Mouse (Mus musculus): ENCODE measurements around the gene Rasgef1a.

Rasgef1a gene

DNA sequence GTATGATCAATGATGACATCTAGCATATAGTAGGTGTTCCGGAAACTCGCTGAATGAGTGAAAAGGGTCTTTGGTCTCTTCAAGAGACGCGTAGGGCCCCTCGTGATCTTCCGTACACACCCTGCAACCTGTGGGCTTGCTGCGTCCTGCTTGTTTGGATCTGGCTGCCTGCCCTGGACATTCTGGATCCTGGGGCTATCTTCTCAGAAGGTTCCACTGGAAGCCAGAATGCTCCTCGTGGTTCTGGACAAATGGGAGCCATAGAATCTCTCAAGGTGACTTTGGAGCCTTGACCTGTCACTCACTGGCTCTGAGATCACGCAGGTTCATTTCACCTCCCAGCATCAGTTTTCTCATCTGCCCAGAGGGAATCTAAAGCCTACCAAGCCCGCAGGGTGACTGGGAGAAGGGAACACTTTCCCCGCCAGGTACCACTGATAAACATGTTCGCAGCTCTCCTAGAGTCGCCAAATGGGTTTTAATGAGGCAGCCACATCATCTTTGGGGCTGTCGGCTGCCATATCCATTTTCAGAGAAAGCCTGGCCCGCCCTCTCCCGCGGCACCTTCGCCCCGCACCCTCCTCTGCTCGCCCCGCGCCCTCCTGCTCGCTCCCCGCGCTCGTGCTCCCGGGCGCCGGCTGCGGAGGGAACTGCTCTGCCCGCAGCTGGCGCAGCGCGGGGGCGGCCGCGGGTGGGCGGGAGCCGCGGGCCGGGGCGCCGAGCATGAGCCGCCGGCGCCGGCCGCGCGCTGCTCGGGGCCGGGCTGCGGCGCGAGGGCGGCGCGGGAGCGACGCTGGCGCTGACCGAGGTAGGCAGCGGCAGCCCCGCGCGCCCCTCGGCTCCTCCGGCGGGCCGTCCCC lies at the start of gene Rasgef1a:
Gene Rasgef1a (plus strand): TSS at position 683 of the 860 bp plus-strand sequence.
- peak; percentile 53 for DNase-seq

DNA sequence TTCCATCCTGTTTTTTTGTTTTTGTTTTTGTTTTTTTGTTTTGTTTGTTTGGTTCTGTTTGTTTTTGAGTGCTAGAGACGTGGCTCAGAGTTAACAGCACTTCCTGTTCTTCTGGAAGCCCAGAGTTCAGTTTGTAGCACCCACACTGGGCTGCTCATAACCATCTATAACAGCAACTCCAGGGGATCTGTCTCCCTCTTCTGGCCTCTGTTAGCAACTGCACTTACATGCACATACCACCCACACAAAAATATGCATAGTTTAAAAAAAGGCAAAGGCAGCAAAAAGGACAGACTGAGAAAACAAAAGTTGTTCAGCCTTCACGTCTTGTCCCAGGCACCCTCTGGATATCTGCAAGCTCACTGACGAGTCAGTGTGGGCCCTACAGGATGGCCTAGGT lies 48.0 kb upstream of the Rasgef1a start:
- DNase-seq, result no peak

DNA sequence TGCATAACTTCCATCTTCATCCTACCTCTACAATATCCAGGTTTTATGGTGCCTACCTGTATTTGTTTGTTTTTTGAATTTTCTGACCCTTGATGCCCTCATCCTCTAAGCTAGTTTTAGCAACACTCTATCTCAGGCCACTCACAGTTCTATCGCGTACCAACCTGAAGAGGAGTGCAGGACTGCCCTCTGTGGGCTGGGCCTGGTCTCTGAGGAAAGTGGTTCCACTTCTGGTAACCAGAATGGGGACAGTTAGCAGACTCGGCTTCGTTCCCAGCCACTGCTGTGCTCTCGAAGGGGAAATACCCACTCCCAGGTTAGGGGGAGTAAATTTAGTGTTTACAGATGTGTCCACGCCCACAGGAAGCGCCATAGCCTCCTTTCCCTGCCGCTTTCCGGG lies 44.5 kb upstream of the Rasgef1a start:
- DNase-seq, result no peak

DNA sequence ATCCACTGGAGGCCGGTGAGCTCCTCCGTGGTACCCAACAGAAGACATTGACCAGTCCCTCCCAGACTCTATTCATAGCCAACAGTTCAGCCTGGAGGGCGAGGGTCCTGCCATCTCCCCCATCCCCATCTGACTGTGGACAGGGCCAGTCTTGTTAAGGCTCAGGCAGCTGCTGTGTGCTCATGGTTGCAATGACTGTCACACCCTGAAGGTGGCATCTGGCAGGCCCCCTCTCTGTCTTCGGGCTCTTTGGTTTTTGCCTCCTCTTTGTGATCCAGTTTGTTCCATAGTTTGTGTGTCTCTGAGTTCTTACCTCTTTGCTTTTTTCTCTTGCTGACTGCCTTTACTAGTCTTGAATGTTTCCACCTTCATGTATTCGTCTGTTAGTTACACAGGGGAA lies 24.1 kb upstream of the Rasgef1a start:
- DNase-seq, result no peak

DNA sequence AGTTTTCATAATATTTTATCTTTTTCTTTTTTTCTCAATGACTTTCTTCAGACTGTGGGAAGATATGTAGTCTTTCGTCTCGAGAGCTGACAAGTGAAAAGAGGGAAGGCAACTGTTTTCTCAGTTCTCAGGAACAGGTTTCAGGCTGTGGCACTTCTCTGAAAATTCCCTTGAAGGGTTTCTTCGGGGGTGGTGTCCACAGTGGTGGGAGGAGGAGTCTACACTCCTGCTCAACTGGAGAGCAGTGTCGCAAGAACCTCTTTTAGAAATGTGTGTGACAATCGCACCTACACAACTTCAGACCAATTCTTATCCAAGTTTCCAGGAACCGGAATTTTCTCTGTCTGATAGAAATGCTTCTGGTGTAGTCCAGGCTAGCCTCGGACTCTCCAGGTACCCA lies 22.0 kb upstream of the Rasgef1a start:
- no peak for DNase-seq

DNA sequence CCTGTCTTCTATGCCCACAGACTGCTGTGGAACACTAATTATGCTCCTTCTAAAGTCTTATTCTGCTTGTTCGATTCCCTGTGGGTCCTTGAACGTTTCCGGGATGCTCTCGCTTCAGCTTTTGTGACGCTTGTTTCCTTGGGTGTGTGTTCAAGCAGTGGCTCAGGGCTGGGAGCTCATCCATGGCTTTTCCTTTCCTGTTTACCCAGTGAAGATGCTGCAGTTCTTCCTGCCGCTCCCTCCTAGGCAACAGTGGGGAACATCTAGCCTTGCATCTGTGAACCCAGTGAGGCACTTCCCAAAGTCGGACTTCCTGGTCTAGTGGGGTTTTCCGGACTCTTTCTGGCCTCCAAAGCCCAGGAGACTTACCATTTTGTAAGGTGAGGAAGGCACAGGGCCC lies 20.6 kb upstream of the Rasgef1a start:
- DNase-seq, result no peak

DNA sequence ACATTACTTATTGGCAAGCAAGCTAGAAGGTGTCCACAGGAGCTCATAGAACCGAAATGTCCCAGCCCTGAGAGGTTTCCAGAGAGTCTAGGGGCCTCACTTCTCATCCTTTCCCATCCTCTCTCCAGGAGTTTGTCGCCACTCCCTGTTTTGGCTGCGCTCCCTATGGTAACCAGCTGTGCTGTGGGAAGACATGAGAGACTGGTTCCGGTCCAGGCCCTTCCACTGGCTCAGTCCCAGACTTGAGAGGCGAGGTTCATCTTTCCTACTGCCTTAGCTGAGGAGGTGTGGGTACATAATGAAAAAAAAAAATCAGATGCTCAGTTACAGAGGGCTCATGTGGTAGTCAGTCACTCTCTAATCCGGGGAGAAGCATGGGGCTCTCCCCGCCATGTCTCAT lies 19.9 kb upstream of the Rasgef1a start:
- DNase-seq, result no peak

DNA sequence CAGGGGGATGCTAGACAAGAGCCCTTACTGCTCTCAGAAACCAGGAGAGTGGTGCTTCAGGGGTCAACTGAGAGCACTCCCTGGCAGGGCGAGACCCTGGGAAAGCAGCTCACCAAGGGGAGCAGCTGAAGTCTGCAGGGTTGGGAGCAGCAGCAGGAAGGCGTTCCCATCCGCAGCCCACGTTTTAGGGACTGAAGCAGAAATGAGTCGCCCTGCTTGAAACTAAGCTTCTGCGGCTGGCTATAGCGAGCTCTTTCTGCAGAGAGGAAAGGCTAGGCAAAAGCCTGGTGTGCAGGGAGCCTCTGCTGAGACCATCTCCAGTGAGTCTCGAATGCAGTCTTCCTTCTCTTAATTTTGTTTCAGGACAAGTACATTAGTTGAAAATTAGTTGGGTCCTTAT lies 19.3 kb upstream of the Rasgef1a start:
- no peak for DNase-seq

DNA sequence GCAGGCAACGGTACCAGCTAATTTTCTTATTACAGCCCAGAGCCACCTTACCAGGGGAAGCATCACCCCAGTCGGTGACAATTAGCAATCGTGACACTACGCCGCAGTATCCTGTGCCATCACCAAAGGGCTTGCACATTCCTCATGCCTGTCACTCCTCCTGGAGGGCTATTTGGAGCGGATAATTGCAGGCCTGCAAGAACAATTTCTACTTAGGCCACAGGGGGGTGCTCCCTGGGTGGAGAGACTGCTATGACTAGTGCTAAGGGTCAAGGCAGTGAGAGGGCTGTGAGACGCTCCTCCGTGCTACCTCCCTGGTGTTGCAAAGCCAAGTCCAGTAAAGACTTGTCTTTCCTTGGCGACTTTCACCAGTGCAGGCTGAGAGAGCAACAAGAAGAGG lies 16.1 kb upstream of the Rasgef1a start:
- DNase-seq, result peak; percentile 48

DNA sequence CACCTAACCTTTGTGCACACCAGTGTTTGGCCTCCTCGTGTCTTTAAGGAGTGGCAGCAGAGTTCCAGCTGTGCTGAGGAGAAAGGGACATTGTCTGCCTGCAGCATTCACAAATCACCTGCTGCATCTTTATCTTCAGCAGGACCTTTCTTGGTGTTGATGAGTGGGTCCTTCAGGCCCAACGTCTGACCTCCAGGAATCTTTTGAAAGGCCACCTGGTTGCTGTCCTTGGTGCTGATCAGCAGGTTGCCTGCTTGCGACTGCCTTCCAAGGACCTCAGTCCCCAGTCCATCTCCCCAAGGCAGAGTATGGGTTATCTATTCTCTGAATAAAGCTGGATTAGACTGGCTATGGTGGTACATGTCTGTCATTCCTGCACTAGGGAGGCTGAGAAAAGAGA lies 10.0 kb upstream of the Rasgef1a start:
- DNase-seq, result no peak

DNA sequence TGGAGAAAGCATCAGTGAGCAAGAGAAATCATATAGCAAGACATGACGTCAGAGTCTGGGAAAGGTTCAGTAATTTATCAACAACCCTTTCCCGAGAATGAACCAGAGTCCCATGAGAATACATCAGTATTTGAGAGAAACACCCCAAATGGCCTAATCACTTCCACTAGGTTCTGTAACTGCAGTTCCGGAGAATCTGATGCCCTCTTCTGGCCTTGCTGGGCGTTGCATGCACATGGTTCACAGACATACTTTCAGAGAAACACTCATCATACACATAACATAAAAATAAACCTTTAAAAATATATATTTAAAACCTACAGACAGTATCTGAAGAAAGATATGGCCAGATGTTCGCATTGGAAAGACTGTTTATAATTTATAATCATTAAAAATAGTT lies 3.9 kb upstream of the Rasgef1a start:
- DNase-seq, result no peak

DNA sequence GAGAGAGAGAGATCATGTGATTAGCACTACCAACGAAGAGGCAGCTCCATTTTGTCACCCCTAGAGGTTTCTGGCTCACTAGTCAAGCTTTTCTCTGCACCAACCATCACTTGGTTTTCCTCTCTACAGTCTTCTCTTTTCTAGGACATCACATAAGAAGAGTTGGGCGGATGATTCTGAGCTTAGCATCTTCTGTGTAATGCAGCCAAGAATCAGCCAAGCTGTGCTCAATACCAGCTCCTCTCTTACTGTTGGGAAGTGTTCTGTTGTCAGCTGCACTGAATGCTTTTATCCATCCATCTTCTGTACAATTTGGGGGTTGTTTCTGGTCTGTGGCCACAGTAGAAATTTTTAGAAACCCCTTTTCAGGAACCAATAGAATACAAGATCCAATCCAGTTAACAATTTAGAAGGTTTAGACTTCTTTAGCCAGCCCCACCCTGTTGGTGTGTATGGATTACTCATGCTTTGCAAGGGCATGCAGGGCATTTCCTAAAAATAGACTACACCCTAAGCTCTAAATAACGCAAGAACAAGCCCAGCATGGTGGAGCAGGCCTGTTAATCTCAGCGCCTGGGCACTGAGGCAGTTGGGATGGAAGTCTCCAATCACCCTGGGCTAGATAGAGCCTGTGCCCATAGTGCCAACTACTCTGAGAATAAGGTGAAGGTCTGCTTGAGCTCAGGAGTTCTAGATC lies 3.2 kb upstream of the Rasgef1a start:
- DNase-seq, result no peak

DNA sequence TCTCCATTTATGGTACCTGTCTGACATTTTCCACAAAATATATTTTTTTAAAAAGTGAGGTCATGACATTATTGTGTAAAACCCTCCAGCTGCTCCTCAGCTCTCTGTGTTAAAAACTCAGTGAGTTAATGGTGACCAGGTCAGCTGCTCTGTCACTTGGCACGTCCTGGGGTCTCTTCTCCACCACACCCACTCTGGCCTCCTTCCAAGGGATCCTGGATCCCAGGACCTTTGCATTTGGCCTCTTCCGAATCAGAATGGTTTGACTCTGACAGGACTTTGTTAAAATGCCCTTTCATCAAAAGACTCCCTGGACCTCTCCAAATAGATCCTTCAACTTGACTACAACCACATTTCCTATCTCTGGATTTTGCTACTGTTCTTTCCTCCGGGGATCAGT lies 982 bp upstream of the Rasgef1a start:
- DNase-seq, result no peak

DNA sequence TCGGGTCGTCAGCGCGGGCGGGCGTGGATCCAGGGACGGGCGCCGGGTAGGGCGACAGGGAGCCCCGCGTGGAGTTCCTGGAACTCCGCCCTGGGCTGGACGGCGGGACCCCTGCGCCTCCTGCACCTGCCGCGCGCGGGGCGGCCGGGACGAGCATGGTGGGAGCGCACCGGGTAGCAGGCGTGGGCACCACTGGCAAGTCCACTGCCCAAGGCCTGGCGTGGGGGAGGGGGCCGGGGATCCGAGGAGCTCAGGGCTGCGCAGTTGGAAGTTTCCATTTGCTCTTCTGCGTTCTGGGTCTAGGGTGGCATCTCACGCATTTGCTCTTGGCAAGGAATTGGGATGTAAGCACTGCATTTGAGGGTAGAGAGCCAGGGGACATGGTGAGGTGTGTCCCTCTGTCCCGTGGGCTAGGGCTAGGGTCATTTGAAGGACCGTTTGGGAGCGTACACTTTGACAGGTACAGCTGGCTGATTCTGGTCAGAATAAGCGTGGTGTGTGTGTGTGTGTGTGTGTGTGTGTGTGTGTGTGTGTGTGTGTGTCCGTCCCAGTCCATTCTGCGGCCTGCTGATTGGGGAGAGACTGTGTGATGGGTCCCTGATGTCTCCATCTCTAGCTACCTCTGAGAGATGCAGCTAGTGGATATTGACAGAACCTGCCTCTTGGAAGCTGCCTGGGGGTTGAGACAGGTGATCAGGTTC lies 528 bp downstream of the Rasgef1a start:
- peak; percentile 70 for DNase-seq

DNA sequence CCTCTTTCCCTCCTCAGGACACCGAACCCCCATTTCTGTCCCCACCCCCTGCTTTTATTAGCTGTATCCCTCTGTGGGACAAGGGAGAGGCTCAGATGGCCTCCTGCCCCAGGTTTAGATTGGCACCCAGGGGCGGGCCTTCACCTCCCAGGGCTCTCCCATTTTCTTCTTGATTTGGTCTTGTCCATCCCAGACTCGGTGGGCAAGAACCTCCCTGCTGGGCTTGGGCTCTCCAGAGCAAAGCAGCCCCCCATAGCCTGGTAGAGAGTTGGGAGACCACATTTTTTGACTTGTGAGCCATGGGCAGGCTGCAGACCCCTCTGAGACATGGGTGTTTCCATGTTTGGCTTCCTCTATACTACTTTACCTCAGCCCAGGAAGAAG lies 1.1 kb downstream of the Rasgef1a start:
- peak; percentile 46 for DNase-seq

DNA sequence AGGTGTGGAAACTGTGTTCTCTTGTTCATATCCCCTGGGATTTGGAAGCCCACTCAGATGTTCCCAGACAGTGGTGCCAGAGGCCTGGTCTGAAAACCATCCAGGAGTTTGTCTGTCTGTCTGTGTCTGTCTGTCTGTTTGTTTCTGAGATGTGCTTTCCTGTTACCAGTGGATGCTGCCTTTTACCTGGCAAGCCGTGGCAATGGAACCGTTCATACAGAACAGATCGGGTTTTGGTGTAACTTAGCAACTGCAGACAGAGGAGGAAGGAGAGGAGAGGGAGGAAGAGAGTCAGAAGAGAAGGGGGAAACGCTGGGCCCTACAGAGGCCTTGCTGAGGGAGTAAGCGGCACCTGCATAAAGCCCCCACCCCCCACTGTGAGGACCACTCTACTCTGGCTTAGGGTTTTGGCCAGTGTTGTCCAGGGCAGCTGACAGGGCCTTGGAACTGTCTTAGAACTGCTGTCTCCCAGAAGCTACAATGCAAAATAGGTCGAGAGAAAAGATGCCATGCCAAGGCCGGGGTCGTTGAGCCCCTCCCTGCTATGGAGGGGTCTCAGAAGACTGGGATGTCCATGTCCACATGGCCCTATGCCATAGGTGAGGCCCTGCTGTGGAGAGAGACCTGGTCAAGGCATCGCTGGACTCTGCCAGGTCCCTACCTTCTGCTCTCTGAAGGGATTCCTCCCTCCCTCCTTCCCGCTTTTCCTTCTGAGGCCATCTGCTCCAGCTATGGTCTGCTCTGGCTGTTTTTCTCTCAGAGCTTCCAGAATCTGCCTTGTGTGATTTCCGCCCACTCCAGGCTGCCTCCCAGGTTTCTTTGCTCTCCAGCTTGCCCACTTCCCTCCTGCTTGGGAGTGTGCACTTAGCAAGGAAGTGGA lies 2.0 kb downstream of the Rasgef1a start:
- DNase-seq, result peak; percentile 79

DNA sequence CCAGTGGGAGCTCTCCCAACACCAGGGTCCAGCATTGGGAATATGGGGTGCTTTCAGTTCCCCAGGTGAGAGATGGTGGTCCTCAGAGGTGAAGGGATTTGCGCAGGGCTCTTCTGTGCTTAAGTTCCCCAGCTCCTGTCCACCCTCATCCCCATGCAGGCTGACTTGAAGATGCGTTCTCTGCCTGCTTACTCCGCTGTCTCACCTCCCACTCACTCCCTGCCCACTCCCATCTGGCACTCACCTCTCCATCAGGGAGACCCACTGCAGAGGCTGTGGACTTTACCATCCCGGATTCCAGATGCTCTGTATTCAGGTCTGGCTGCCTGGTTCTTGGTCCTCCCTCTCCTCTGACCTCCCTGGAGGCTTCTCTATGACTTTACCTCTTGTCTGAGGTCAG lies 3.6 kb downstream of the Rasgef1a start:
- DNase-seq, result no peak

DNA sequence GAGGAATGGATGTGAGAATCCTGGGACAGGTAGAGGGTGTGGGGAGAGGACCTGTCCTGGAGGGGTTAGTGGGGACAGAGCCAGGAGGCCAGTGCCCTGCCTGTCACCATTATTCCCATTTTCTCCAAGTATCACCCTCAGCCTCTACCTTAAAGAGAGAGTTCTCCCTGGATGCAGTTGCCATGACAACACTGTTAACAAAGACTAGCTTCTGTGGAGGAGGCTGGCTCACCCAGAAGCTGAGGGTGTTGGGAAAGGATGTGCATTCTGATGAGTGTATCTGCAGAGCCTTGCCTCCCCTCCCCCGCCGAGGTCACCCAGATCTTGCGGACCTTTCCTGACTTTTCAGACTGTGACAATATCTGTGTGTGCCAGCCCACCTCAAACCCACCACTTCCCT lies 4.7 kb downstream of the Rasgef1a start:
- no peak for DNase-seq

DNA sequence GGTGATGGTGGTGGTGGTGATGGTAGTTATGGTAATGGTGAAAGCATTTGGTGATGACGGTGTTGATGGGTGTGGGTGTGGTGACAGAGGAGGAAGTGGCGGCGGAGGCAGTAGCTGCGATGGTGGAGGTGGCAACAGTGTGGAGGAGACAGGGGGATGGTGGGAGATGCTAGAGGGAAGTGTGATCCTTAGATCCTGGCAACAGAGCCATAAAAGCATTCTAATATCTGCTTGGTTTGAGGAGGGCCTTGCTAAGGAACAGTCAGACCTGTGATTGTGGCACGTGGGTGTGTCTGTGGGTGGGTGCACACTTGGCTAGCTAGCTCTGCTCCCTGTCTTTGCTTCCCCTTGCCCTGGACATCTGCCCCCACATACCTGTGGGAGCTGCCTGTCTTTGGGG lies 7.4 kb downstream of the Rasgef1a start:
- DNase-seq, result no peak

DNA sequence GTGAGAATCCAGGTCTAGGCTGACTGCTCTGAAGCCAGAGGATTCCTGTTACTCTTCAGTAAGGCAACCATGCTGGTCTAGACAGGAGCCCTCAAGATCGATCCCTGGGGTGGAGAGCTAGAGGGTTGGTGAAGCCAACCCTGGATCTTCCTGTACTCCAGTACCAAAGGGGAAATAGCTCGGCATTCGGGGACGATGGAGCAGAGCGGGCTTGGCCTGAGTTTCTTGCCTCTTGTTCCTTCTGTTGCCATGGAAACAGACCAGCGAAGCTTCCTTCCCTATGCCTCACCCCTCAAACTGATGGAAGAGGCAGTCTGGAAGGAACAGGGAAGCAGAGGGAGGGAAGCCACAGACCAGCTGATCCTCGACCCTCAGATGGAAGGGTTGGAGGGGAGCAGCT lies 8.3 kb downstream of the Rasgef1a start:
- DNase-seq, result no peak

DNA sequence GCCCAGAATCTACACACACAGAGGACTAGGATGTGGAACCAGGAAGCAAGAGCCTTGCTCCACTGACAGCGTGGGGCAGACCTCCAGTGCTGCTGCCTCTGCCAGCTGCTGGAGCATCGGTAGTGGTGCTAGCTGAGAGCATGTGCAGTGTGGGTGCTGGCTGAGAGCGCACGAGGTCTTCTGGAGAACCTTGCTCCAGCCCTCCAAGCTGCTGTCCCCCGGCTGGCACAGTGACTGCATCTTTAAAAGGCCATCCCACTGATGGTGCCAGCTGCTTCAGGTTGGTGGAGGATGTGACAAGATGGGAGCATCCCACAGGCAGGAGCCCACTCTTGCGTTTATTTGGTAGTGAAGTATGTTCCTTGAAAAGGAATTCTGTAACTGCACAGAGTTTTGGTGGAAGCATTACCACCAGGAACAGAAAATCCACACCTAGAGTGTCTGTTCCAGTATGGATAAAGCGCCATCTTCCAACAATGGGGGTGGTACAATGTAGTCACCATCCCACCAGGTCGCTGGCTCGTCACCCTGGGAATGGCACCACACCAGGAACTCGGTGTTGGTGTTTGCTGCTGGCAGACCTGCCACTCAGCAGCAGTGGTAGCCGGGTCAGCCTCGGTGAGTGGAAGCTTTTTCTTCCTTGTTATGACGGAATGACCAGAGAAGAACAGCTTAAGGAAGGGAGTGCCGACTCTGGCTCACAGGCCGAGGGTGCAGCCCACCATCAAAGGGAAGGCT lies 11.8 kb downstream of the Rasgef1a start:
- no peak for DNase-seq

DNA sequence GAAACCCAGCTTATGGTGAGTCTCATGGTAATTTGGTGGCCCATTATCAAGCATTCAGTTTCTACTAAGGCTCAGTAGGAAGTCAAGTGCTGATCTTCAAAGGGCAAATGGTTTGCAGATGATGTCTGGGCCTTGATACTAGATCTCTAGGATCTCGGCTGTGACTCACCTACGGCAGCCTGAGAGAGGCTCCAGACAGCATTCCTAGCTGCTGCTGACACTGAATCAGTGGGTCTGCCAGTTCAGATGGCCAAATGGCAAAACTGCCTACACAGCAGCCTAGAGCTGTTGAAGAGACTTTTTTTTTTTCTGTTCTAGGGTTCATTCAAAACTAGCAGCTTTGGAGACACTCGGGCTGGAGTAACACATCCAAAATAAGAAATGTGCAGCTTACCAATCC lies 15.8 kb downstream of the Rasgef1a start:
- DNase-seq, result no peak

Measured in cerebellum, adult 11 months (tissue).